Comparison of ENCODE assay signal across 13 mouse cellular contexts in genomic region chr11:6380916-6381315, GRCm38 (mm10).
"Had no signal": no experiment of that assay in that cellular context is flagged by ENCODE, and none has a peak within 500 bp of the region (broad histone marks: within the 10 kb centered on the region; RNA-seq: fewer than 3 reads in every experiment).

No protein-coding gene starts in this region.

- H3K4me2 ChIP-seq: limb, embryonic 15.5 days; liver, embryonic 12.5 days; lung, embryonic 14.5 days; neural tube, embryonic 12.5 days had no signal

- ATAC-seq: liver, embryonic 12.5 days had no signal

- H3K9ac ChIP-seq: limb, embryonic 15.5 days; liver, embryonic 12.5 days; lung, embryonic 14.5 days; neural tube, embryonic 12.5 days had no signal

- H3K9me3 ChIP-seq: limb, embryonic 15.5 days; liver, embryonic 12.5 days; midbrain, embryonic 10.5 days; neural tube, embryonic 12.5 days had no signal

- H3K4me3 ChIP-seq: limb, embryonic 15.5 days; liver, embryonic 12.5 days; midbrain, embryonic 10.5 days; neural tube, embryonic 12.5 days had no signal

- H3K4me1 ChIP-seq: limb, embryonic 15.5 days; liver, embryonic 12.5 days; midbrain, embryonic 10.5 days; neural tube, embryonic 12.5 days had no signal

- H3K27ac ChIP-seq: limb, embryonic 15.5 days; liver, embryonic 12.5 days; midbrain, embryonic 10.5 days; neural tube, embryonic 12.5 days had no signal

- H3K36me3 ChIP-seq: limb, embryonic 15.5 days; liver, embryonic 12.5 days; midbrain, embryonic 10.5 days; neural tube, embryonic 12.5 days had no signal

- H3K27me3 ChIP-seq: limb, embryonic 15.5 days; liver, embryonic 12.5 days; neural tube, embryonic 12.5 days had no signal

- DNase-seq: kidney, postnatal 10 days; kidney, postnatal 4 days; layer of hippocampus, postnatal 36 days; lung, embryonic 14.5 days; lung, postnatal 10 days; lung, postnatal 4 days; midbrain, embryonic 14.5 days; thymus, adult 18-20 months; thymus, postnatal 14 days had no signal
